Mouse (Mus musculus): Measurements from ENCODE around the gene Angptl7. TPM values are rescaled to one million over a fixed set of nuclear protein-coding genes. Genes with fewer than 3 reads are reported as not detected.

Angptl7 gene
- polyA plus RNA-seq (2017; shearing (Covaris generic)): not detected

DNA sequence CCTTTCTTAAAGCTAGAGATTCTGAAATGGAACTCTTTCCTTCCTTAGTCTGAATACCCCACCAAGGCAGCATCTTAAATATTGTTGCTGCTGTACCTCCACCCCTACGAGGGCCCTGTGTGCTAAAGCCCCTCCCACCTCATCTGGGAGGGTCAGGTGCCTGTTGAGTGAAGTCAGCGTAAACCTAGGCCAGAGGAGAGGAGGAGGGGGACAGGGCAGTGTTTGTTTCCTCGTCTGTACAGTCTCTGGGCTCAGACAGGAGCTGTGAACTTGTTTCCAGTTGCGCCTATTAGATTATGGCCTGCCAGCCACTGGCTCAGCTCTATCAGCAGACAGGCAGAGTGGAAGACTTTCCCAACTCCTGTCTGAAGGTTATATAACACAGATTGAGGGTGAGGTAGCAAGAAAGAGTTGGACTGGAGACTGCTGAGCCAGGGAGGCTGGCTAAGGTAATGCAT, at the start of gene Angptl7:
TSS of gene Angptl7 (minus strand) at position 51 of the 458 bp plus-strand sequence.

DNA sequence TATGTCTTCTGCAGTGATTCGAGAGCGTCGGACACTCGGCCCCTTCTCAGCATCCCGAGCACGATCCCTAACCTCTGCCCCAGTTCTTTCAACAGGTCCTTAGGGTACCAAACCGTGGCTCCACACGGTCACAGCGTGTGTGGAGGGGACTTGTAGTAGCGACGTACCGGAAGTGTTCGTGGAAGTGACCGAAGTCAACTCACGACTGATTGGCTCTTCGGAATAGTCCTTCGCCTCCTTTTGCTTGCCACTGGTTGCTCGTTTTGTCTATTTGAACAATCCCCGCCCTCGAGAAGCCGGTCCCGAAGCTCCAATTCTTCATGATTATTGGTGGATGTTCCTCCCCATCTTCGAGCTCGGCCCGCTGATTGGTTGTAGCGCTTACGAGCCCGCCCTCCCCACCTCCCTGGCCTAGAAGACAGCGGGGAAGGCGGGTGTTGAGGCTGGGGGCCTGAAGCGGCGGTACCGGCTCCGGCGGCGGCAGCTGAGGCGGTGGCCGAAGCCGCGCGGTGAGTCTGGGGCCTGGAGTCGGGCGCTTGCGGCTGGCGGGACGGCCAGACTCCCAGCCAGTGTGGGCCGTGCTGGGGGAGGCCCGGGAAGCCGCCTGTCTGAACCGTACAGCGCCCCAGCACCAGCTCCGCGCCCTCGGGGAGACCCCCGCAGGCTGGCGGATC, 51.9 kb downstream of the Angptl7 start, which contains the start of gene Mtor:
TSS of gene Mtor (plus strand) at position 433 of the 674 bp plus-strand sequence.

Other genes with a start within 250 kb of the Angptl7 start
- not detected for gene Disp3, start 212.5 kb downstream of the Angptl7 start, polyA plus RNA-seq (2017; shearing (Covaris generic))
- 5.4 TPM for gene Ubiad1, start 55.7 kb downstream of the Angptl7 start, polyA plus RNA-seq (2017; shearing (Covaris generic))
- 24.0 TPM for gene Mtor, start 51.8 kb downstream of the Angptl7 start, polyA plus RNA-seq (2017; shearing (Covaris generic))
- 91.0 TPM for gene Exosc10, start 58.0 kb upstream of the Angptl7 start, polyA plus RNA-seq (2017; shearing (Covaris generic))
- 30.4 TPM for gene Srm, start 91.0 kb upstream of the Angptl7 start, polyA plus RNA-seq (2017; shearing (Covaris generic))
- not detected for gene Masp2, start 102.1 kb upstream of the Angptl7 start, polyA plus RNA-seq (2017; shearing (Covaris generic))
- gene Tardbp, start 126.6 kb upstream of the Angptl7 start, polyA plus RNA-seq (2017; shearing (Covaris generic)): 260 TPM
- gene Gm572, start 142.9 kb upstream of the Angptl7 start, polyA plus RNA-seq (2017; shearing (Covaris generic)): not detected

All from effector memory CD4-positive, alpha-beta T cell, adult 5 months (primary cell).